ENCODE assay signal across 21 mouse cellular contexts in genomic region chr12:8266311-8266710, GRCm38 (mm10). TPM values are rescaled to one million over a fixed set of nuclear protein-coding genes. Genes with fewer than 3 reads are reported as not detected.
"Had no signal": no experiment of that assay in that cellular context is flagged by ENCODE, and none has a peak within 500 bp of the region (broad histone marks: within the 10 kb centered on the region; RNA-seq: fewer than 3 reads in every experiment).

No protein-coding gene starts in this region.

- H3K27ac ChIP-seq: intestine, embryonic 15.5 days; left cerebral cortex, adult 2 months; liver, embryonic 13.5 days; stomach, postnatal 0 days had no signal

- H3K4me2 ChIP-seq: intestine, embryonic 15.5 days; liver, embryonic 13.5 days; midbrain, embryonic 11.5 days had no signal

- H3K4me1 ChIP-seq: intestine, embryonic 15.5 days had no signal

- H3K4me3 ChIP-seq: intestine, embryonic 15.5 days; left cerebral cortex, adult 2 months; liver, embryonic 13.5 days had no signal

- ATAC-seq: intestine, embryonic 15.5 days had no signal

- H3K9ac ChIP-seq: intestine, embryonic 15.5 days; liver, embryonic 13.5 days had no signal

- H3K27me3 ChIP-seq: intestine, embryonic 15.5 days; liver, embryonic 13.5 days had no signal

- H3K36me3 ChIP-seq: intestine, embryonic 15.5 days had no signal

- DNase-seq: kidney, adult 18-20 months; layer of hippocampus, postnatal 36 days; liver, embryonic 13.5 days; lung, adult 2 months; lung, postnatal 14 days; lung, postnatal 4 days; midbrain, embryonic 14.5 days; right cerebral cortex, adult 18-20 months; right cerebral cortex, postnatal 14 days; right cerebral cortex, postnatal 4 days; thymus, adult 2 months; thymus, postnatal 14 days; thymus, postnatal 4 days had no signal

- H3K9me3 ChIP-seq: intestine, embryonic 15.5 days; liver, embryonic 13.5 days had no signal

RNA-seq across cellular contexts. Expression of gene Gdf7, which starts 35.4 kb away (rescaled TPM):
- polyA plus RNA-seq: intestine, embryonic 15.5 days; liver, adult 2 months; liver, embryonic 13.5 days; liver, embryonic 16.5 days; lung, embryonic 16.5 days; stomach, embryonic 14.5 days; stomach, postnatal 0 days had no signal
